Mouse (Mus musculus) kidney, embryonic 15.5 days (tissue): ENCODE results near the gene 2810004N23Rik. TPM values are rescaled to one million over a fixed set of nuclear protein-coding genes. Genes with fewer than 3 reads are reported as not detected.
A peak's percentile ranks its signal among the peaks of the same experiment; 100 is the strongest.
"Not testable (repeated sequence)": the region's sequence is repeated elsewhere in the genome, so short reads cannot be mapped to it uniquely, and the experiment has no call there.

Source experiments
- ATAC-seq: fragments of 200-750 bp; cut with Nextera tagmentation; replicated peaks from 2 replicates; pipeline ENCODE4 v1.8.0; 2017; ENCODE audit warnings: moderate TSS enrichment; ENCODE audit not compliant: low FRiP score
- H3K27ac ChIP-seq: fragments of 300-500 bp; sonication (generic); 2 replicates; pipeline ENCODE4 v1.5.1; 2015; ENCODE audit warnings: mild to moderate bottlenecking, inconsistent platforms
- H3K27me3 ChIP-seq: fragments of 300-500 bp; sonication (generic); 2 replicates; pipeline ENCODE4 v1.6.1; 2015; ENCODE audit warnings: inconsistent platforms
- H3K36me3 ChIP-seq: fragments of 300-500 bp; sonication (generic); 2 replicates; pipeline ENCODE4 v1.6.1; 2015; ENCODE audit warnings: inconsistent platforms
- H3K4me1 ChIP-seq: fragments of 300-500 bp; sonication (generic); 2 replicates; pipeline ENCODE4 v1.6.1; 2015; ENCODE audit warnings: inconsistent platforms
- H3K4me2 ChIP-seq: fragments of 300-500 bp; sonication (generic); 2 replicates; pipeline ENCODE4 v1.6.1; 2015; ENCODE audit warnings: moderate library complexity, mild to moderate bottlenecking, inconsistent platforms
- H3K4me3 ChIP-seq: fragments of 300-500 bp; sonication (generic); replicated peaks from 2 replicates; pipeline ENCODE4 v1.5.1; 2015; ENCODE audit warnings: mild to moderate bottlenecking, inconsistent platforms
- H3K9ac ChIP-seq: fragments of 300-500 bp; sonication (generic); 2 replicates; pipeline ENCODE4 v1.6.1; 2015; ENCODE audit warnings: mild to moderate bottlenecking, inconsistent platforms
- H3K9me3 ChIP-seq: fragments of 300-500 bp; sonication (generic); replicated peaks from 2 replicates; pipeline ENCODE4 v1.6.1; 2016; ENCODE audit warnings: inconsistent platforms
- WGBS: fragments of 180-500 bp; shearing (Covaris S2); methylation state at CpG from one replicate; pipeline ENCODE4 v1.1.7; 2015; ENCODE audit warnings: mixed read lengths; 5-methylcytosine and 5-hydroxymethylcytosine counted together
- polyA plus RNA-seq: library from polyadenylated mRNA; unstranded; fragments of >200 nt; fragmentation: Nextera tagmentation; extraction: Ambion mirVana; gene quantifications from 2 replicates; pipeline ENCODE4 v1.2.1, GENCODE M21; 2015

2810004N23Rik gene
- polyA plus RNA-seq, 1 experiment from 2014 or later = 53.3 TPM

DNA sequence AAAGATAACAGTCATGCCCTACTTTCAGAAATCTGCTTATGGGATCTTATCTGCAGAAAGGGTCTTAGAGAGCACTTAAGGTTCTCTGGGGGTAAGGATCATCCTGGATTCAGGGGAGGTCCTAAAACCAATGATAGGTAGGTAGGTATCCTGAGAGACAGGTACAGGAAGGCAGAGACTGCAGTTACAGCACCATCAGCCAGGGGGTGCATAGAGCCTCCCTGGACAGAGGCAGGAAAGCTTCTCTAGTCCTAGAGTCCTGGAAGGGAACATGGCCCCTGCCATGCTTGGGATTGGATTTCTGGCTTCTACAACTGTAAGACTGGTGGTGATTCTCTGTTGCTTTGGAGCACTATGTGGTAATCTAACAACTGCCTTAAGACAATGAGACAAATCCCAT is 3.5 kb downstream of the 2810004N23Rik start:
- Histone ChIP-seq H3K4me2 (no peak overlapping the region), H3K4me1 (peaks cover 14% of the 10 kb centered on the region), H3K9ac (no peak overlapping the region), H3K36me3 (peaks cover 68% of the 10 kb centered on the region), H3K4me3 (no peak overlapping the region), H3K9me3 (peaks cover 31% of the 10 kb centered on the region), H3K27me3 (no peaks in the 10 kb centered on the region), H3K27ac (no peak overlapping the region)
- no peak for ATAC-seq

DNA sequence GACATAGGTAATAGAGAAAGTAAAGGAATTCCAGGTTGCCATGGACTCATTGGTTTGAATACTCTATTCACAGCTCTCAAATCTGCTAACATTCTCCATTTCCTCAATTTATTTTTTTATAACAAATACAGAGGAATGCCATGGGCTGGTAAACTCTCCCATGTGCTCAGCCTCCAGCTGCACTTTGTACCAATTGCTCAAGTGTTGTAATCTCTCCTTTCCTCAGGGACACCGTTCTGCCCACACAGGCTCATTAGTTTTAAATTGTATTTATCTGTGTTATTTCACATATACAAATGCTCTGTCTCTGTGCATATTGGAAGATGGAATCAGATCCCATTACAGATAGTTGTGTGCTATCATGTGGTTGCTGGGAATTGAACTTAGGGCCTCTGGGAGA is 9.4 kb downstream of the 2810004N23Rik start:
- peaks cover 63% of the 10 kb centered on the region for H3K36me3 ChIP-seq

DNA sequence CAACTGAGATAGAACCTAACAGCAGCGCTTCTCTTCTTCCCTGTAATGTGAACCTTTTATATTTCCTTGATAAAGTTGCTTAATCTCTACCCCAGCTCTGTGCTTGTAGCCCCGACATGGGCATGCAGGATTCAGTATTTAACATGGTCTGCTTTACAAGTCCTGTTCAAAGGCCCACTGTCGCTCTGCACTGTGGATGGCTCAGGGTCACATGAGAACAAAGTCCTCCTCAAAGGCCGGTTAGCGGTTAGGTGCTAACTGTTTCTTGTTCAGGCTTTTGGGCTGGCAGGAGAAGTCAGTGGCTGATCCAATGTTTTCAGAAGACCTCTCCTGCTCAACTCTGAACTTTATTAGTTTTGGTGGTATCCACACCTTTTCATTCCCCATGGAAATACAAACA is 17.3 kb downstream of the 2810004N23Rik start:
- WGBS = 55% methylated on average over 5 of the region's 5 CpGs
- H3K9me3 ChIP-seq = no peaks in the 10 kb centered on the region
- ATAC-seq = no peak
- H3K4me3 ChIP-seq = no peak overlapping the region
- H3K4me1 ChIP-seq = 0 out of 2 replicates have a peak, but pooled peaks cover 8% of the 10 kb centered on the region
- peaks cover 28% of the 10 kb centered on the region for H3K36me3 ChIP-seq
- no peak overlapping the region for H3K4me2 ChIP-seq
- no peak overlapping the region for H3K27ac ChIP-seq
- H3K27me3 ChIP-seq = no peaks in the 10 kb centered on the region
- H3K9ac ChIP-seq = no peak overlapping the region

More for the DNA sequence above, 9.4 kb downstream of the 2810004N23Rik start:
- Histone ChIP-seq H3K4me2 (no peak overlapping the region), H3K27ac (no peak overlapping the region), H3K4me3 (no peak overlapping the region), H3K9ac (no peak overlapping the region), H3K27me3 (no peaks in the 10 kb centered on the region), H3K4me1 (no peaks in the 10 kb centered on the region), H3K9me3 (peaks cover 50% of the 10 kb centered on the region)
- ATAC-seq = no peak
- 98% methylated on average over 1 of the region's 1 CpGs for WGBS

DNA sequence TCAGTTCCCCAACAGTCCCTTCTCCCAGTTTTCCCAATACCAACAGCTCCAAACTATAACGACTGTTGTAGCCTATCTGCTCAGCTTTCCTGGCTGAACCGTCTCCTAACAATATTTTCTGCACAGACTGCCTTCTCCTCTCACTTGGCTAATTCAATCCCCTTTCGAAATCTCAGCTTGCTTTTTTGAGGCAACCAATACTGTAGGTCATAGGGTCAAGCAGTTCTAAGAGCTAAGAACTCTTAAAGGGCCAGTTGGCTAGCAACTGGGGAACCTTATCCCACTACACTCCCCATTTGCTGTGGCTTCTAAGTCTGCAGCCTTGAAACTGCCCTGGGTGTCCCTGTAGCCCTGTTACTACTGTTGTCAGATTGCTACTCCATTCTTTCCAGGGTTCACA is 17.8 kb downstream of the 2810004N23Rik start:
- Histone ChIP-seq H3K27me3 (no peaks in the 10 kb centered on the region), H3K4me2 (no peak overlapping the region), H3K4me1 (0 out of 2 replicates have a peak, but pooled peaks cover 8% of the 10 kb centered on the region), H3K4me3 (no peak overlapping the region), H3K36me3 (peaks cover 33% of the 10 kb centered on the region), H3K9me3 (no peaks in the 10 kb centered on the region), H3K9ac (no peak overlapping the region), H3K27ac (no peak overlapping the region)
- ATAC-seq = no peak
- WGBS = 44% methylated on average over 3 of the region's 3 CpGs

DNA sequence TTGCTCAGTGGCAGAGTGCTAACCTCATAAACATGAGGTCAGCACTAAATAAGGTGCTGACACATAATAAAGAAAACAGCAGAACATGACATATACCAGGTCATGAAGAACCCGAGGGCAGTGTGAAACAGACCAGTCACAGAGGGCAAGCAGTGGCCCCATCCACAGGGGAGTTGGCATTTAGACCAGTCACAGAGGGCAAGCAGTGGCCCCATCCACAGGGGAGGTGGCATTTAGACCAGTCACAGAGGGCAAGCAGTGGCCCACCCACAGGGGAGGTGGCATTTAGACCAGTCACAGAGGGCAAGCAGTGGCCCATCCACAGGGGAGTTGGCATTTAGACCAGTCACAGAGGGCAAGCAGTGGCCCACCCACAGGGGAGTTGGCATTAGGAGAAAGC is 20.0 kb downstream of the 2810004N23Rik start:
- H3K9ac ChIP-seq, ATAC-seq, H3K4me3 ChIP-seq, H3K27ac ChIP-seq, H3K27me3 ChIP-seq, H3K4me2 ChIP-seq, H3K4me1 ChIP-seq, H3K9me3 ChIP-seq: not testable (repeated sequence)
- 46% methylated on average over 1 of the region's 1 CpGs for WGBS
- peaks cover 55% of the 10 kb centered on the region for H3K36me3 ChIP-seq

DNA sequence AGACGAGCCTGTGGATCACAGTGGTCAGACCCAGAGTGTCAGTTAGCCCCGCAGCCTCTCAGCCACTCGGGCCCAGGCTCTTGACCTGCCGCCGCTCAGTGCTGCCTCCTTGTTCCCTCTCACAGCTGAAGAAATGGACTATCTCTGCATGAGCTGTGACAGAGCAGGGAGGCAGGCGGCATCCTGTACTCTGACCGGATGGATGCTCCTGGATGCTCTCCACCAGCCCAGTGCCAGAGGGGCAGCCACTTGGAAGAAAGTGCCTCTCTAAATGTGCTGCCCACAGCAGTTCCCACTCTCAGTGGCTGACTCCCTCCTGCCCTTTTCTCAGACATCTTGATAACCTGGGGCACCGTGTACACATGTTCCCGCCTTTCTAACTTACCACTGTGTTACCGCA is 21.1 kb downstream of the 2810004N23Rik start:
- Histone ChIP-seq H3K4me3 (no peak overlapping the region), H3K4me2 (no peak overlapping the region), H3K9ac (no peak overlapping the region), H3K9me3 (no peaks in the 10 kb centered on the region), H3K4me1 (0 out of 2 replicates have a peak, but pooled peaks cover 8% of the 10 kb centered on the region), H3K27ac (no peak overlapping the region), H3K27me3 (no peaks in the 10 kb centered on the region), H3K36me3 (peaks cover 63% of the 10 kb centered on the region)
- WGBS = 93% methylated on average over 10 of the region's 10 CpGs
- ATAC-seq = no peak

DNA sequence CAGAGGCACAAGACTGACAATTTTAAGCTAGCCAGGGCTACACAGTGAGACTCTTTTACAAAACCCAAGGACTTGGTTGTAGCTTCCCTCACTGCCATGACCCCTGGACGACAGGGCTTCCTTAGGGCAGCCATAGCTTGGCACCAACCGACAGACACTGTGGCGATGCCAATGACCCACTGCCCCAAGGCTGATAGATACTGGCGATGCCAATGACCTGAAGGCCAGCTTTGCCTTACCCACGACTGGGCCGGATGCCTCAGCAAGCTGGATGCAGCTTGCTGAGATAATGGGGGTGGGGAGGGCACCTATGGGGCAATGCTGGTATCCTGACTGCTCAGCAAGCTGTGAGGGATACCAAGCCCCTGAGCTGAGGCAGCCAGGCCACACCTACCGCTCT is 22.0 kb downstream of the 2810004N23Rik start:
- H3K36me3 ChIP-seq = peaks cover 63% of the 10 kb centered on the region
- no peak overlapping the region for H3K27ac ChIP-seq
- no peaks in the 10 kb centered on the region for H3K9me3 ChIP-seq
- WGBS = 91% methylated on average over 7 of the region's 7 CpGs
- H3K27me3 ChIP-seq = no peaks in the 10 kb centered on the region
- 0 out of 2 replicates have a peak, but pooled peaks cover 8% of the 10 kb centered on the region for H3K4me1 ChIP-seq
- H3K4me3 ChIP-seq = no peak overlapping the region
- no peak for ATAC-seq
- no peak overlapping the region for H3K4me2 ChIP-seq
- H3K9ac ChIP-seq = no peak overlapping the region

DNA sequence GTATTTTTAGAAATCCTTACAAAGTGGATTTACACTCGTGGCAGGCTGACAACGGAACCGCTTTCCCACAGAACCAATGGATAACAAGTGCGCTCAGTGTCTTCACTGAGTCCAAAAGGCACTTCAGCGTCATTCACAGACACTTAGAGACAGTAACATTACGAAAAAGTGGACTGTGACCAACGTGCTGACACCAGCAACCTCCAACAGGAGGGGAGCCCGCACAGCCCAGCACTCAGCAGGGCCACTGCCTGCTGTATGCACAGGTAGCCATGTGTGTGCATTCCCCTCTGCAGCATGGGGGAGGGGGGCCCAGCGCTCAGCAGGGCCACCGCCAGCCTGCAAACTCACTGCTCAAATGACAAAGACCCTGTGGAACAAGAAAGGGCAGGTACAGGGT is 23.5 kb downstream of the 2810004N23Rik start:
- no peak for ATAC-seq
- Histone ChIP-seq H3K27me3 (no peaks in the 10 kb centered on the region), H3K4me3 (no peak overlapping the region), H3K9ac (no peak overlapping the region), H3K4me2 (no peak overlapping the region), H3K4me1 (peaks cover 5% of the 10 kb centered on the region; the same call in 1 of the 2 replicates), H3K9me3 (no peaks in the 10 kb centered on the region), H3K36me3 (peaks cover 57% of the 10 kb centered on the region), H3K27ac (no peak overlapping the region)
- WGBS = 93% methylated on average over 10 of the region's 10 CpGs

DNA sequence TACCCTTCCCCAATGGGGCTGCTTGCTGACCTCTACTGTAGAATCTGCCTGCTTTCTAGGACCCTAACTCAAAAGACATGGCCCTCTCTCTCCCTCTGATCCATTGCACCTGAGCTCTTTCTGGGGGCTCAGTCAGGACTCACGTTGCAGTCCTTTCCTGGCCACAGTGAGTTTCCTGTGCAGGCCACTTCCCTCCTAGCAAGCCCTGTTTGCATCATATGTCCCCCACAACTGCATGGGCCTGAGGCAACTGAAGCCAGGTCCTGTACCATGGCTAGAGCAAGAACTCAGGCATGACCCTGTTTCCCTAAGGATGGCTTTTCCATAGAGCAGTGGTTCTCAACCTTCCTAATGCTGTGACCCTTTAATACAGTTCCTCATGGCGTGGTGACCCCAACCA is 25.0 kb downstream of the 2810004N23Rik start:
- WGBS = 77% methylated on average over 2 of the region's 2 CpGs
- Histone ChIP-seq H3K36me3 (peaks cover 53% of the 10 kb centered on the region), H3K27me3 (no peaks in the 10 kb centered on the region), H3K9me3 (no peaks in the 10 kb centered on the region), H3K4me1 (peaks cover 16% of the 10 kb centered on the region), H3K27ac (no peak overlapping the region), H3K9ac (no peak overlapping the region), H3K4me2 (no peak overlapping the region), H3K4me3 (no peak overlapping the region)
- ATAC-seq = no peak

DNA sequence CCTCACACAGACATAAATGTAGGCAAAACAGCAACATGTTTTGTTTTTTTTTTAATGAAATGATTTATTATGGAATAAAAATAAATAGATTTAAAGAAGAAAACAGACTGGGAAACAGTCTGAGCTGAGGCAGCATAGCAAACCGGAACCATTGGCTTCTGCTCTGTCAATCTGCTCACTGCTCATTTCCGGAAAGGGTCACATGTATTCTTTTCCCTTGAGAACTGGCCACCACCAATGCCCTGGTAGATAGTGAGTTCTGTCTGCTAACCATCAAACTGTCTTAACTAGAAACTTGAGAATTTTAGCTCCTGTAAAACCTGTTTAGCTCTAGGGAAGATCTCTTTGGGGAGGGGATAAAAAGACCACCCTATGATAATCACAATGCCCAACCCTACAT is 26.0 kb downstream of the 2810004N23Rik start:
- 83% methylated on average over 2 of the region's 2 CpGs for WGBS
- Histone ChIP-seq H3K9me3 (no peaks in the 10 kb centered on the region), H3K4me1 (peaks cover 16% of the 10 kb centered on the region), H3K36me3 (peaks cover 48% of the 10 kb centered on the region), H3K9ac (no peak overlapping the region), H3K4me2 (no peak overlapping the region), H3K27me3 (no peaks in the 10 kb centered on the region), H3K27ac (no peak overlapping the region), H3K4me3 (no peak overlapping the region)
- ATAC-seq = no peak

DNA sequence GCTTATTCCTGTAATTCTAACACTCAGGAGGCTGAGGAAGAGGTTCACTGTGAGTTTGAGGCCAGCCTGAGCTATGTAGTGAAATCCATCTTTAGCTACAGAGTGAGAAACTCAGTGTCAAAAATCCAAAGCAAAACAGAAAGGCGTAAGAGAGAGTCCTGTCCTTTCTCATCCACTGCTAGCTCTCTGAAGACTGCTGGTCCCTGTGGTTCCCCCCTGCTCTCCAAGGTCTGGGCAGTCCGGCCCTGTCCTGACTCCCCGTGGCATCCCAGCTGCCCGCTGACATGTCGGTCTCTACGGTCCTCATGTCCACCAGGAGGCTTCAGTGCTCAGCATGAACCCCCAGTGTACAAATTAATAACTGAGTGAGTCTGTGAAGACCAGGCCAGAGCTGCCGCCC is 26.6 kb downstream of the 2810004N23Rik start:
- Histone ChIP-seq H3K36me3 (peaks cover 42% of the 10 kb centered on the region), H3K9ac (no peak overlapping the region), H3K9me3 (no peaks in the 10 kb centered on the region), H3K4me1 (peaks cover 16% of the 10 kb centered on the region), H3K27me3 (no peaks in the 10 kb centered on the region), H3K4me2 (no peak overlapping the region), H3K4me3 (no peak overlapping the region), H3K27ac (no peak overlapping the region)
- ATAC-seq = no peak
- 91% methylated on average over 7 of the region's 7 CpGs for WGBS

DNA sequence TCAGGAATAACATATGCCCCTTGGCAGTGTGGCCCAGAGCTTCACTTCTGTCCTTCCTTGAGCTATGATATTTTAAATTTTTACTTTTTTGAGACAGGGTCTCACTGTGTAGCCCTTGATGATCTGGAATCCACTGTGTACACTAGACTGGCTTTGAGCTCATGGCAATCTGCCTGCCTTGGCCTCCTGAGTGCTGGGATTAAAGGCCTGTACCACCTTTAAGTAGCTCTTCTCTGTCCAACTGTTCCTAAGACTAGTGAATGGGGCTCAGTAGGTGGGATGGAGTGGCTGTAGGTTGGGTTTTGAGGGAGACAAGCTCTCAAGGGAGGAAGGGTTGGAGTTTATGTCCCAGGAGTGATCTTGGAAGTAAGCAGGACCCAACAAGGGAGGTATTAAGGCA is 27.1 kb downstream of the 2810004N23Rik start:
- peaks cover 16% of the 10 kb centered on the region for H3K4me1 ChIP-seq
- no peak overlapping the region for H3K4me2 ChIP-seq
- ATAC-seq = no peak
- peaks cover 37% of the 10 kb centered on the region for H3K36me3 ChIP-seq
- H3K4me3 ChIP-seq = no peak overlapping the region
- no peaks in the 10 kb centered on the region for H3K9me3 ChIP-seq
- no peaks in the 10 kb centered on the region for H3K27me3 ChIP-seq
- H3K9ac ChIP-seq = no peak overlapping the region
- H3K27ac ChIP-seq = no peak overlapping the region

DNA sequence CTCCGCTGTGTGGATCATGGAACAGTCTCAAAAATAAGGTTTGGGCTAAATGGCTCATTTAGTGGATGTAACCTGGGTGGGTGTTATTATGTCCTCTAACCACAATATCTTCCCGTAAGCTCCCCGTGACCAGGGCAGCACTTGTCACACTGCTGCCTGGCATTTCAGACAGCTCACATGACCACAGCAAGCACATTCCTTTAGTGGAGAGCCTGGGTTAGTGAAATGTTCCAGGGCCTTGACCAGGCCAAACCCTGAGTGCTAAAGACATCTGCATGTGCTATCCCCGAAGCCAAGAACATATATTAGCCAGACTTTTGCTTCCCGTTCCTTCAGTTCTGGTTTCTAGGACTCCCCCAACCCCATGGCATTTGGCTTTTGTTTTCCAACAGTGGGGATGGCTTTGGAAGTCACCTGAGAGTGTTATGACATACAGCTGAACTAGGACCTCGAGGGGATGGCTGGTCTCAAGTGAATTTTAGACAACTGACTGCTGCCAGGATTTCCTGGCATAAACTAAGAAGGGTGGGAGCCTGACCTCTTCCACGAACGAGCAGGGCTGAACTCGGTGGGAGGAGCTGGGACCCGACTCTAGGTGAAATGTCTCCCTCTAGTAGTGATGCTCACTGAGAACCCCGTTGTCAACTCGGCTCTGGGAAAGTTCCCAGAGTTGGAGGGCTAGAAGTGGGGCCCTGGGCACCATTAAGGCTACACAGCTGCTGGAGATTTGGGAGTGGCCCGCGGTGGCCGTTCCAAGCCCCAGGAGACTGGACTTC is 29.3 kb downstream of the 2810004N23Rik start:
- peaks cover 4% of the 10 kb centered on the region; the same call in 1 of the 2 replicates for H3K27me3 ChIP-seq
- H3K4me1 ChIP-seq = peaks cover 16% of the 10 kb centered on the region
- peak overlapping the region; percentile 43 for H3K4me2 ChIP-seq
- no peaks in the 10 kb centered on the region for H3K9me3 ChIP-seq
- H3K36me3 ChIP-seq = peaks cover 15% of the 10 kb centered on the region
- H3K27ac ChIP-seq = peak overlapping the region; percentile 64
- 0 out of 2 replicates have a peak overlapping the region, but pooled peaks have one; percentile 4 for H3K4me3 ChIP-seq
- peak overlapping the region; percentile 7; the same call in 1 of the 2 replicates for H3K9ac ChIP-seq
- ATAC-seq = no peak
- 29% methylated on average over 15 of the region's 15 CpGs for WGBS
